Mouse (Mus musculus) MEL (cell line): ENCODE data around the gene Comt. TPM values are rescaled to one million over a fixed set of nuclear protein-coding genes. Genes with fewer than 3 reads are reported as not detected.
A peak's percentile ranks its signal among the peaks of the same experiment; 100 is the strongest.

Experiments
- DNase-seq: peaks from one replicate; pipeline ENCODE4 v3.0.0; 2011; ENCODE audit warnings: low read depth, low spot score
- H3K27ac ChIP-seq: 2 replicates; pipeline ENCODE4 v1.5.1; 2012; ENCODE audit warnings: low read depth, mild to moderate bottlenecking, control low read depth, low read length, moderate library complexity; ENCODE audit not compliant: control insufficient read depth
- H3K27me3 ChIP-seq, 2 experiments: fragments of 150-350 bp in 1 of 2; sonication (generic) in 1 of 2; 2 replicates each; pipeline ENCODE4 v1.6.1; 2012; ENCODE audit warnings: low read length in 2 of 2, mild to moderate bottlenecking in 2 of 2, improper control_type of control experiment in 1 of 2, moderate library complexity in 1 of 2; ENCODE audit not compliant: insufficient read depth in 2 of 2, control insufficient read depth in 1 of 2
- H3K36me3 ChIP-seq, 2 experiments: 2 replicates each; pipeline ENCODE4 v1.6.1; 2012 to 2014; ENCODE audit warnings: low read length in 2 of 2, improper control_type of control experiment in 1 of 2, inconsistent platforms in 1 of 2, mild to moderate bottlenecking in 1 of 2; ENCODE audit not compliant: insufficient read depth in 2 of 2, control insufficient read depth in 1 of 2
- H3K4me1 ChIP-seq, 2 experiments: fragments of 150-350 bp in 1 of 2; sonication (generic) in 1 of 2; 2 replicates each; pipeline ENCODE4 v1.6.1; 2012; ENCODE audit warnings: low read length in 2 of 2, improper control_type of control experiment in 1 of 2, mild to moderate bottlenecking in 1 of 2; ENCODE audit not compliant: insufficient read depth in 2 of 2, control insufficient read depth in 1 of 2
- H3K4me3 ChIP-seq, 2 experiments: fragments of 150-350 bp in 1 of 2; sonication (generic) in 1 of 2; 2 replicates each; pipeline ENCODE4 v1.5.1; 2012; ENCODE audit warnings: low read depth in 2 of 2, low read length in 2 of 2, mild to moderate bottlenecking in 2 of 2, moderate library complexity in 2 of 2, control low read depth in 1 of 2, improper control_type of control experiment in 1 of 2; ENCODE audit not compliant: control insufficient read depth in 1 of 2, insufficient read depth in 1 of 2
- H3K79me2 ChIP-seq: 2 replicates; pipeline ENCODE4 v1.6.1; 2012; ENCODE audit warnings: mild to moderate bottlenecking, low read length, moderate library complexity; ENCODE audit not compliant: control insufficient read depth, poor library complexity, insufficient read depth
- H3K9ac ChIP-seq: 2 replicates; pipeline ENCODE4 v1.6.1; 2012; ENCODE audit warnings: low read depth, mild to moderate bottlenecking, control low read depth, low read length, moderate library complexity; ENCODE audit not compliant: control insufficient read depth, poor library complexity, severe bottlenecking
- H3K9me3 ChIP-seq: fragments of 150-350 bp; sonication (generic); replicated peaks from 2 replicates; pipeline ENCODE4 v1.6.1; 2012; ENCODE audit warnings: mild to moderate bottlenecking, low read length, improper control_type of control experiment, moderate library complexity; ENCODE audit not compliant: insufficient read depth
- CHD2 ChIP-seq: IDR thresholded peaks from 2 replicates; pipeline ENCODE4 v1.6.1; 2011; ENCODE audit warnings: low read length, improper control_type of control experiment
- CTCF ChIP-seq, 3 experiments: IDR thresholded peaks in 2 of 3; conservative IDR thresholded peaks in 1 of 3; 2 replicates each; pipeline ENCODE4 v1.5.1; 2011 to 2012; ENCODE audit warnings: low read length in 3 of 3, low read depth in 2 of 3, mild to moderate bottlenecking in 2 of 3, improper control_type of control experiment in 1 of 3, inconsistent platforms in 1 of 3, mixed read lengths in 1 of 3, moderate library complexity in 1 of 3; ENCODE audit not compliant: control insufficient read depth in 1 of 3, insufficient read depth in 1 of 3, poor library complexity in 1 of 3, severe bottlenecking in 1 of 3
- EP300 ChIP-seq, 2 experiments: IDR thresholded peaks; 2 replicates each; pipeline ENCODE4 v1.6.1; 2011; ENCODE audit warnings: improper control_type of control experiment in 2 of 2, low read length in 2 of 2, low read depth in 1 of 2, mild to moderate bottlenecking in 1 of 2
- ETS1 ChIP-seq: IDR thresholded peaks from 2 replicates; pipeline ENCODE4 v1.6.1; 2012; ENCODE audit warnings: low read depth, mild to moderate bottlenecking, inconsistent platforms, low read length, improper control_type of control experiment, moderate library complexity
- KAT2A ChIP-seq: conservative IDR thresholded peaks from 2 replicates; pipeline ENCODE4 v1.6.1; 2012; ENCODE audit warnings: low read depth, low read length, improper control_type of control experiment, inconsistent platforms
- MAFK ChIP-seq: IDR thresholded peaks from 2 replicates; pipeline ENCODE4 v1.6.1; 2011; ENCODE audit warnings: low read depth, mild to moderate bottlenecking, low read length, improper control_type of control experiment, borderline replicate concordance
- MAZ ChIP-seq: IDR thresholded peaks from 2 replicates; pipeline ENCODE4 v1.6.1; 2012; ENCODE audit warnings: low read depth, mild to moderate bottlenecking, inconsistent platforms, low read length, improper control_type of control experiment
- MXI1 ChIP-seq: IDR thresholded peaks from 2 replicates; pipeline ENCODE4 v1.6.1; 2011; ENCODE audit warnings: mild to moderate bottlenecking, low read depth, low read length, improper control_type of control experiment
- MYC ChIP-seq: IDR thresholded peaks from 2 replicates; pipeline ENCODE4 v1.6.1; 2011; ENCODE audit warnings: low read depth, mild to moderate bottlenecking, low read length, improper control_type of control experiment, moderate library complexity
- NELFE ChIP-seq: IDR thresholded peaks from 2 replicates; pipeline ENCODE4 v1.6.1; 2011; ENCODE audit warnings: low read depth, low read length, improper control_type of control experiment
- POLR2AphosphoS2 ChIP-seq: IDR thresholded peaks from 2 replicates; pipeline ENCODE4 v1.6.1; 2011; ENCODE audit warnings: low read length, improper control_type of control experiment
- POLR2AphosphoS5 ChIP-seq: IDR thresholded peaks from 2 replicates; pipeline ENCODE4 v1.6.1; 2012; ENCODE audit warnings: low read depth, borderline replicate concordance, mild to moderate bottlenecking, inconsistent platforms, low read length, moderate library complexity, mixed read lengths
- RAD21 ChIP-seq: IDR thresholded peaks from 2 replicates; pipeline ENCODE4 v1.6.1; 2011; ENCODE audit warnings: mild to moderate bottlenecking, low read depth, low read length, improper control_type of control experiment
- SMC3 ChIP-seq: IDR thresholded peaks from 2 replicates; pipeline ENCODE4 v1.6.1; 2011; ENCODE audit warnings: low read depth, low read length, improper control_type of control experiment
- TAL1 ChIP-seq: IDR thresholded peaks from 2 replicates; pipeline ENCODE4 v1.6.1; 2012; ENCODE audit warnings: mild to moderate bottlenecking, inconsistent platforms, low read length, moderate library complexity, mixed read lengths
- TBP ChIP-seq: IDR thresholded peaks from 2 replicates; pipeline ENCODE4 v1.8.0; 2011; ENCODE audit warnings: low read depth, low read length, improper control_type of control experiment
- USF2 ChIP-seq, 2 experiments: IDR thresholded peaks; 2 replicates each; pipeline ENCODE4 v1.6.1; 2011 to 2012; ENCODE audit warnings: improper control_type of control experiment in 2 of 2, low read length in 2 of 2, borderline replicate concordance in 1 of 2, inconsistent platforms in 1 of 2, low read depth in 1 of 2, mild to moderate bottlenecking in 1 of 2; ENCODE audit not compliant: insufficient read depth in 1 of 2
- ZC3H11A ChIP-seq: IDR thresholded peaks from 2 replicates; pipeline ENCODE4 v1.6.1; 2012; ENCODE audit warnings: low read depth, mild to moderate bottlenecking, inconsistent platforms, low read length, improper control_type of control experiment
- ZKSCAN1 ChIP-seq: IDR thresholded peaks from 2 replicates; pipeline ENCODE4 v1.6.1; 2012; ENCODE audit warnings: low read depth, mild to moderate bottlenecking, inconsistent platforms, low read length, improper control_type of control experiment, moderate library complexity
- ZNF384 ChIP-seq: IDR thresholded peaks from 2 replicates; pipeline ENCODE4 v1.6.1; 2012; ENCODE audit warnings: low read depth, mild to moderate bottlenecking, inconsistent platforms, low read length, improper control_type of control experiment
- polyA plus RNA-seq, 2 experiments: library from polyadenylated mRNA; stranded (reverse) in 1 of 2; unstranded in 1 of 2; fragments of >175 nt in 1 of 2; fragments of >200 nt in 1 of 2; gene quantifications; 2 replicates each; pipeline versions ENCODE4 v1.2.1 to v1.2.4; 2012; ENCODE audit warnings: low replicate concordance in 2 of 2, low read depth in 1 of 2; ENCODE audit not compliant: insufficient read length in 2 of 2, insufficient read depth in 1 of 2, missing spikeins in 1 of 2
- total RNA-seq: library from RNA; depleted of rRNA; stranded (reverse); fragments of 300-350 nt; gene quantifications from 2 replicates; pipeline ENCODE4 v1.2.3, GENCODE M21; 2012

The Comt gene
- total and polyA plus RNA-seq, 3 experiments: 62.5 to 71.8 TPM; not detected in 1

- H3K9ac ChIP-seq: no peak overlapping the region
- TF ChIP-seq MYC (no peak), MAFK (no peak), CTCF (IDR thresholded peaks at IDR 0.05 in 2 of 3, conservative IDR thresholded peaks at IDR 0.05 in 1 of 3; ENCODE audit: control insufficient read depth in 1 of 3, insufficient read depth in 1 of 3, low read depth in 2 of 3, low read length in 3 of 3, poor library complexity in 1 of 3, severe bottlenecking in 1 of 3) (peak; percentile 51 to 97 (median 83); a peak in 5 of 6 replicates), ETS1 (no peak), SMC3 (peak; percentile 92), POLR2AphosphoS2 (peak; percentile 60; the same call in 1 of the 2 replicates), USF2 (IDR thresholded peaks at IDR 0.05; ENCODE audit: borderline replicate concordance in 1 of 2, insufficient read depth in 1 of 2, low read depth in 1 of 2, low read length in 2 of 2) (no peak), CHD2 (no peak), EP300 (IDR thresholded peaks at IDR 0.05; ENCODE audit: low read depth in 1 of 2, low read length in 2 of 2) (no peak), ZKSCAN1 (no peak), KAT2A (no peak), MXI1 (no peak), MAZ (peak; percentile 75; the same call in 1 of the 2 replicates), RAD21 (peak; percentile 69), ZC3H11A (peak; percentile 84), TBP (no peak), TAL1 (no peak), NELFE (no peak), POLR2AphosphoS5 (no peak)
- no peak overlapping the region for H3K4me3 ChIP-seq
- peaks cover 4 to 8% of the 10 kb centered on the region in 2 experiments for H3K36me3 ChIP-seq
- no peaks in the 10 kb centered on the region for H3K79me2 ChIP-seq
- H3K27ac ChIP-seq: no peak overlapping the region
- peak; percentile 65 for DNase-seq
- peaks cover 0 to 9% of the 10 kb centered on the region in 2 experiments; a peak in 2 of 4 replicates for H3K4me1 ChIP-seq
- no peaks in the 10 kb centered on the region for H3K27me3 ChIP-seq
- H3K9me3 ChIP-seq: no peaks in the 10 kb centered on the region
These were observed 20.4 kb downstream of the Comt start for GRCm38 (mm10) chr16:18406293-18406692.

GRCm38 (mm10) chr16:18405876-18406275 lies 20.8 kb downstream of the Comt start:
- Histone ChIP-seq H3K4me3 (no peak overlapping the region), H3K27me3 (no peaks in the 10 kb centered on the region), H3K79me2 (no peaks in the 10 kb centered on the region), H3K27ac (no peak overlapping the region), H3K9me3 (no peaks in the 10 kb centered on the region), H3K9ac (no peak overlapping the region), H3K36me3 (peaks cover 4 to 8% of the 10 kb centered on the region in 2 experiments), H3K4me1 (peaks cover 0 to 9% of the 10 kb centered on the region in 2 experiments; a peak in 2 of 4 replicates)
- no peak for TF ChIP-seq ZNF384
- TF ChIP-seq MAZ: no peak
- TF ChIP-seq POLR2AphosphoS2: 0 out of 2 replicates have a peak, but pooled peaks have one; percentile 1
- no peak for DNase-seq
